Mouse (Mus musculus) kidney, adult 8-10 months (tissue): ENCODE data around the gene Rhox7b.
"Not testable (repeated sequence)": the region's sequence is repeated elsewhere in the genome, so short reads cannot be mapped to it uniquely, and the experiment has no call there.

Source experiments
- DNase-seq, 2 experiments: peaks; one replicate each; pipeline ENCODE4 v3.0.0; 2022

The Rhox7b gene

DNA sequence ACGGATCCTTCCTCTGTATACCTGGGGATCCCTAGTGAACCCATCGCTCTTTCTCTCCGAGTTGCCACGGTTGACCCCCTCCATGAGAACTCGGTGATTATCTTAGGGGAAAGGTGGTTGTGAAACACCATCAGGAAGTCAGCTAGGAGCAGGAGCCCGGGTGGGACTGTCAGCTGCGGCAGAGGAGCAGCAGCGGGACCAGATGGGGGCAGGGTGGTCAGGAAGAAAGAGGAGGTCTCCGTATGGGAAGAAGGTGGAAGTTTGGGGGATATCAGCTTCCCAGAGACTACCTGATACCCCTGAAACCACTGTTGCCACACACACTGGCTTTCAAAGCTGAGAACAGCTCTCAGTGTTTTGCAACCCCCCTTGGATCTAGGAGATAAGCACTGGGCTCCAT, at the start of gene Rhox7b:
Gene Rhox7b, minus strand, starts transcription at position 101 of the 400 bp plus-strand sequence.
- not testable (repeated sequence) for DNase-seq

- no peak for DNase-seq
These were observed 19.3 kb upstream of the Rhox7b start for GRCm38 (mm10) chrX:37916311-37916710.

DNA sequence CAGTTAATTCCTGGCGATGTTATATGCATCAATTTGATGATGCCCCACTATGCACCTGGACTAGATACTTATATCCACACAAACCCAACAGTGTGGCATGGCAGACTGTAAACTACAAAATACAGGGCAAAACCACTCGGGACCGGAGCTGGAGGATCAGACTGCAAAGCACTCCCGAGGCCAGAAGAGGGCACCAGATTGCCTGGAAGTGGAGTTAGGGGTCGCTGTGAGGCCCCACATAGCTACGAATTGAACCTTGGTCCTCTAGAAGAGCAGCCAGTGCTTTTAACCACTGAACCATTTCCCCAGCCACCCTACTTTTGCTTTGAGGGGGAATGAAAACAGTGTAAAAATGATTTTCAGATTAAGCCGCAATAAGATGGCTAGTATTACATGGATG, 11.5 kb upstream of the Rhox7b start:
- DNase-seq: no peak

GRCm38 (mm10) chrX:37903727-37904126, 6.7 kb upstream of the Rhox7b start:
- DNase-seq: no peak

- DNase-seq: not testable (repeated sequence)
These were observed 4.6 kb upstream of the Rhox7b start, which contains the start of gene Rhox9 for GRCm38 (mm10) chrX:37901670-37902069. Rhox9 (minus strand) TSS chrX:37901770.

- no peak for DNase-seq
These were observed 18.2 kb downstream of the Rhox7b start, which contains the start of gene Rhox8 for GRCm38 (mm10) chrX:37878844-37879243. Rhox8 (minus strand) TSS chrX:37878944.

DNA sequence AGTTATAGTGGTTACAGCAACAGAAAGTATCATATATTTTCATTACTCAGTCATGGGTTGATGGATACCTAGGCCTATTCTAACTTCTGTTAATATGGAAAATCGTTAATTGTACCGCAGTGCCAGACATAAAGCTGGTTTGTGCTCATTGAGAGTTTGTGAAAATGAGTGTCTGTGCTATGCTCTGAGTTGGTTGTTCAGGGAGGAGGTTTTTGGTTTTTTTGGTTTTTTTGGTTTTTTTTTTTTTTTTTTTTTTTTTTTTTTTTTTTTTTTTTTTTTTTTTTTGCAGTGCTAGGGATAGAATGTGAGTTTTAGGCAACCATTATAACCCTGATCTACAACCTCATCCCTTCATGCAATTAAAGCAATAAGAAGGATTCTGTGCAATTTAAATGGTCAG, 25.4 kb downstream of the Rhox7b start:
- no peak for DNase-seq
